Mouse (Mus musculus): ENCODE data around the gene Ypel5. TPM values are rescaled to one million over a fixed set of nuclear protein-coding genes. Genes with fewer than 3 reads are reported as not detected.

The Ypel5 gene
- 42.7 TPM for polyA plus RNA-seq (2021)

- POLR2A ChIA-PET: interaction anchor here (0.8 kb wide), 1 partner anchor 261 kb away, joined by 3 read pairs; no protein-coding TSS in a partner anchor
- ATAC-seq: peak; percentile 96
- H3K27me3 ChIP-seq: peaks cover 5% of the 10 kb centered on the region
- CTCF ChIA-PET: interaction anchor here (1.6 to 4.7 kb wide), 2 partner anchors 9 to 22 kb away, joined by 4 to 17 read pairs; no protein-coding TSS in a partner anchor
- peak; percentile 67 for TF ChIP-seq CTCF (IDR thresholded peaks at IDR 0.05)
- DNase-seq (ENCODE audit: low read depth, low spot score): peak; percentile 83
- in situ Hi-C loops (cut with MboI; ENCODE audit: low pct_unique_long_range_greater_than_20kb): loop anchor here (25.0 kb wide), 1 partner anchor 1451 kb away; the partner anchor contains the start of gene Memo1
Measured at GRCm38 (mm10) chr17:72836158-72837115, at the start of gene Ypel5. Gene Ypel5, plus strand, starts transcription at chr17:72836453.

GRCm38 (mm10) chr17:72787886-72788436, 48.3 kb upstream of the Ypel5 start:
- ChIA-PET POLR2A (no interaction called here), CTCF (interaction anchor here (1.7 kb wide), 1 partner anchor 26 kb away, joined by 4 read pairs; no protein-coding TSS in a partner anchor)
- in situ Hi-C loops (cut with MboI; ENCODE audit: low pct_unique_long_range_greater_than_20kb): loop anchor here (5.0 to 25.0 kb wide), 5 partner anchors 186 to 1233 kb away; partner anchors contain the start of genes Alk and Spdya
- DNase-seq (ENCODE audit: low read depth, low spot score) (no peak), ATAC-seq (no peak)
- peaks cover 58% of the 10 kb centered on the region for H3K27me3 ChIP-seq
- TF ChIP-seq CTCF (IDR thresholded peaks at IDR 0.05): no peak

- CTCF ChIA-PET: interaction anchor here (1.3 to 3.0 kb wide), 2 partner anchors 8 to 20 kb away, joined by 3 to 8 read pairs; no protein-coding TSS in a partner anchor
- ATAC-seq (no peak), DNase-seq (ENCODE audit: low read depth, low spot score) (no peak)
- in situ Hi-C loops (cut with MboI; ENCODE audit: low pct_unique_long_range_greater_than_20kb): loop anchor here (25.0 kb wide), 2 partner anchors 831 to 906 kb away; no protein-coding TSS in a partner anchor
- no peak for TF ChIP-seq CTCF (IDR thresholded peaks at IDR 0.05)
- POLR2A ChIA-PET: no interaction called here
- peaks cover 30% of the 10 kb centered on the region for H3K27me3 ChIP-seq
Measured at GRCm38 (mm10) chr17:72793278-72793677, 43.0 kb upstream of the Ypel5 start.

- no peak for TF ChIP-seq CTCF (IDR thresholded peaks at IDR 0.05)
- H3K27me3 ChIP-seq: peaks cover 25% of the 10 kb centered on the region
- CTCF ChIA-PET: interaction anchor here (1.3 kb wide), 1 partner anchor 508 kb away, joined by 4 read pairs; no protein-coding TSS in a partner anchor
- in situ Hi-C loops (cut with MboI; ENCODE audit: low pct_unique_long_range_greater_than_20kb): loop anchor here (25.0 kb wide), 2 partner anchors 832 to 907 kb away; no protein-coding TSS in a partner anchor
- POLR2A ChIA-PET: no interaction called here
- no peak for ATAC-seq
- DNase-seq (ENCODE audit: low read depth, low spot score): no peak
Measured at GRCm38 (mm10) chr17:72794660-72795059, 41.6 kb upstream of the Ypel5 start.

DNA sequence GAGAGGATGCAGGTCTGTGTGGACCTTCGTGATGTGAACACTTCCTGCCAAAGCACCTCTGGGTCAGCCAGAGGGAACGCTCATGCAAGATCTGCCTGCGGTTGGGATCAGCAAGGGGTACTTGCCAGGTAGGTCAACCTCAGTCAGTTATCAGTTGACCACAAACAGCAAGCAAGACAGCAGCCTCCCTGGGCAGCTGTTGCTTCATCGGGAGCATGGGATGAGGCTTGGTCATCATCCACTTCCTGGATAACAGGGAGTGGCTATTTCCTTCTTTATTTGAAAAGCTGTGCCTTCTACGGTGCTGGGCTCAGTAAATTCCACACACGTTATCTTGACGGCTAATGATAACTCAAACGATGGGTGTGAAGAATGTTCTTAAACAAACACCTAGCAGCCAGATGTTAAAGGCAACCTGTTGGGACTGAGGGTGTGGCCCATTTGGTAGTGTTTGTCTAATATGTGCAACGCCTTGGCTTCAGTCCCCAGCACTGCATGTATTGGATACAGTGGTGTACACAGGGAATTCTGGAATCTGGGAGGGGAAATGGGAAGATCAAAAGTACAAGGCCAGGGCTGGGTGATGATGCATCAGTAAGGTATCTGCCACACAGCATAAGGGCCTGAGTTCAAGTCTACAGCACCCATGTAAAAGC, 40.7 kb upstream of the Ypel5 start:
- DNase-seq (ENCODE audit: low read depth, low spot score) (no peak), ATAC-seq (no peak)
- in situ Hi-C loops (cut with MboI; ENCODE audit: low pct_unique_long_range_greater_than_20kb): loop anchor here (25.0 kb wide), 2 partner anchors 833 to 908 kb away; no protein-coding TSS in a partner anchor
- POLR2A ChIA-PET: interaction anchor here (0.6 kb wide), 1 partner anchor 946 kb away, joined by 5 read pairs; no protein-coding TSS in a partner anchor
- CTCF ChIA-PET: interaction anchor here (4.2 kb wide), 1 partner anchor 19 kb away, joined by 23 read pairs; no protein-coding TSS in a partner anchor
- peaks cover 22% of the 10 kb centered on the region for H3K27me3 ChIP-seq
- no peak for TF ChIP-seq CTCF (IDR thresholded peaks at IDR 0.05)

DNA sequence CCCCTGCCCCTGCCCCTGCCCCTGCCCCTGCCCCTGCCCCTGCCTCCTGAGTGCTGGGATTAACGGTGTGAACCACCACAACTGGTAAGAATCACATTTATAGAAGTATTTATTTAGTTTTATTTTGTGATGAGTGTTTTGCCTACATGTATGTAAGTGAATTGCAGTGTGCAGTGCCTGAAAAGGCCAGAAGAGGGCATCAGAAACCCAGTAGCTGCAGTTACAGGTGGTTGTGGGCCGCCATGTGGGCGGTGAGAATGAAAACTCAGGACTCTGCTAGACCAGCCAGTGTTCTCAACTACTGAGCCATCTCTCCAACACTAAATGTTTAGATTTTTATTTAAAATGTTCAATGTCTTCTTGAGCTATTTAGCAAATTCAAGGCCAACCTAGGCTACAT, 39.7 kb upstream of the Ypel5 start:
- DNase-seq (ENCODE audit: low read depth, low spot score) (no peak), ATAC-seq (no peak)
- POLR2A ChIA-PET: no interaction called here
- CTCF ChIA-PET: interaction anchor here (4.2 kb wide), 1 partner anchor 18 kb away, joined by 23 read pairs; no protein-coding TSS in a partner anchor
- in situ Hi-C loops (cut with MboI; ENCODE audit: low pct_unique_long_range_greater_than_20kb): loop anchor here (25.0 kb wide), 2 partner anchors 834 to 909 kb away; no protein-coding TSS in a partner anchor
- TF ChIP-seq CTCF (IDR thresholded peaks at IDR 0.05): peak; percentile 42
- H3K27me3 ChIP-seq: peaks cover 15% of the 10 kb centered on the region

- H3K27me3 ChIP-seq: peaks cover 21% of the 10 kb centered on the region
- POLR2A ChIA-PET: no interaction called here
- in situ Hi-C loops (cut with MboI; ENCODE audit: low pct_unique_long_range_greater_than_20kb): loop anchor here (25.0 kb wide), 2 partner anchors 836 to 911 kb away; no protein-coding TSS in a partner anchor
- no peak for DNase-seq (ENCODE audit: low read depth, low spot score)
- CTCF ChIA-PET: interaction anchor here (0.8 to 4.2 kb wide), 5 partner anchors 9 to 56 kb away, joined by 3 to 23 read pairs (median 4); no protein-coding TSS in a partner anchor
- TF ChIP-seq CTCF (IDR thresholded peaks at IDR 0.05): peak; percentile 71
- ATAC-seq: peak; percentile 35
Measured at GRCm38 (mm10) chr17:72797867-72798266, 38.4 kb upstream of the Ypel5 start.

DNA sequence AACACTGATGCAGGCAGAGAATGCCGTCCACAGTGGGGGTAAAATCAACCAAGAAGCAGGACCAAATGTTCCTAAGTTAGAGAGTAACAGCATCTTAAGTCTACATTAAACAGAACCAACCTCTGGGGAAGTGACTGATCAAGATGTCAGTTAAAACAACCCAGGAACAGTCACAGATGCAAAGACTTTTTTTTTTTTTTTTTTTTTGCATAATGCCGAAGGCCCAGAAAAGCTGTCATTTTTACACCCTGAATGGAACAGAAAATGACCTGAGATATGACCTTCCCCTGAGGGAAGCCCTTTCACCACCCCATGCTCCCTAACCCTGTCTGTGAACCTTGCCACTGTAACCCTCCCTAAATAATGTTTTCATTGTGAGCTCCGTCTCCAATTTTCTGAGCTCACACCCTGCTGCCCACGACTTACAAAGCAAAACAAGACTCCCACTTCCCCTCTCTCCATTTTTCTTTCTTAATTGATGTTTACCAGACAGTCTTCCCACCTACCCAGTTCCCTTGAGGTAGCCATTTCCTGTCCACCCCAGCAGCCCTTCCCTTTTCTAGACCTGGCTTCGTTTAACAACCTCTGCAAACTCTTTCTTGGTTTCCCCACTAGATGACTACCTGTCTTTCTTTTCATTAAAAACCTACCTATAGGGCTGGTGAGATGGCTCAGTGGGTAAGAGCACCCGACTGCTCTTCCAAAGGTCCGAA, 26.2 kb upstream of the Ypel5 start:
- peaks cover 15% of the 10 kb centered on the region for H3K27me3 ChIP-seq
- in situ Hi-C loops (cut with MboI; ENCODE audit: low pct_unique_long_range_greater_than_20kb): no loop called here
- CTCF ChIA-PET: interaction anchor here (1.9 to 2.9 kb wide), 2 partner anchors 12 to 17 kb away, joined by 5 to 8 read pairs; no protein-coding TSS in a partner anchor
- POLR2A ChIA-PET: interaction anchor here (0.6 kb wide), 1 partner anchor 1482 kb away, joined by 4 read pairs; no protein-coding TSS in a partner anchor
- no peak for TF ChIP-seq CTCF (IDR thresholded peaks at IDR 0.05)
- no peak for DNase-seq (ENCODE audit: low read depth, low spot score)
- no peak for ATAC-seq

Data from Patski (cell line).